Mouse (Mus musculus) limb, embryonic 11.5 days (tissue): Measurements from ENCODE around the gene Tor1aip2. TPM values are rescaled to one million over a fixed set of nuclear protein-coding genes. Genes with fewer than 3 reads are reported as not detected.

Experiments used
- ATAC-seq: fragments of 200-750 bp; cut with Nextera tagmentation; 2 replicates; pipeline ENCODE4 v1.8.0; 2017; ENCODE audit warnings: low read depth; ENCODE audit not compliant: insufficient number of reproducible peaks, low FRiP score, low TSS enrichment
- DNase-seq: peaks from one replicate; pipeline ENCODE4 v3.0.0-alpha.2; 2015; ENCODE audit warnings: low spot score
- H3K27ac ChIP-seq: fragments of 300-500 bp; sonication (generic); replicated peaks from 2 replicates; pipeline ENCODE4 v1.5.1; 2014; ENCODE audit warnings: low read depth, mild to moderate bottlenecking, low read length
- H3K27me3 ChIP-seq: fragments of 300-500 bp; sonication (generic); 2 replicates; pipeline ENCODE4 v1.6.1; 2014; ENCODE audit warnings: mild to moderate bottlenecking, low read length, mixed read lengths; ENCODE audit not compliant: control insufficient read depth, insufficient read depth
- H3K36me3 ChIP-seq: fragments of 300-500 bp; sonication (generic); 2 replicates; pipeline ENCODE4 v1.6.1; 2014; ENCODE audit warnings: mild to moderate bottlenecking, low read length, moderate library complexity, mixed read lengths; ENCODE audit not compliant: control insufficient read depth, insufficient read depth
- H3K4me1 ChIP-seq: fragments of 300-500 bp; sonication (generic); 2 replicates; pipeline ENCODE4 v1.6.1; 2014; ENCODE audit warnings: low read length, mixed read lengths; ENCODE audit not compliant: control insufficient read depth, insufficient read depth
- H3K4me2 ChIP-seq: fragments of 300-500 bp; sonication (generic); 2 replicates; pipeline ENCODE4 v1.6.1; 2014; ENCODE audit warnings: low read depth, mild to moderate bottlenecking, moderate library complexity; ENCODE audit not compliant: severe bottlenecking
- H3K4me3 ChIP-seq: fragments of 300-500 bp; sonication (generic); 2 replicates; pipeline ENCODE4 v1.5.1; 2014; ENCODE audit warnings: low read depth, low read length
- H3K9ac ChIP-seq: fragments of 300-500 bp; sonication (generic); 2 replicates; pipeline ENCODE4 v1.6.1; 2014; ENCODE audit warnings: mild to moderate bottlenecking, low read length
- H3K9me3 ChIP-seq: fragments of 300-500 bp; sonication (generic); 2 replicates; pipeline ENCODE4 v1.6.1; 2016; ENCODE audit warnings: low read length; ENCODE audit not compliant: control insufficient read depth
- WGBS: fragments of 180-500 bp; shearing (Covaris S2); extraction: QIAGEN DNeasy Blood & Tissue Kit; methylation state at CpG from one replicate; pipeline ENCODE4 v1.1.7; 2014; 5-methylcytosine and 5-hydroxymethylcytosine counted together
- polyA plus RNA-seq: library from polyadenylated mRNA; unstranded; fragments of >200 nt; fragmentation: Nextera tagmentation; extraction: Ambion mirVana; gene quantifications from 2 replicates; pipeline ENCODE4 v1.2.1, GENCODE M21; 2014

The Tor1aip2 gene
- polyA plus RNA-seq, 1 experiment from 2014 or later: 130 TPM

DNA sequence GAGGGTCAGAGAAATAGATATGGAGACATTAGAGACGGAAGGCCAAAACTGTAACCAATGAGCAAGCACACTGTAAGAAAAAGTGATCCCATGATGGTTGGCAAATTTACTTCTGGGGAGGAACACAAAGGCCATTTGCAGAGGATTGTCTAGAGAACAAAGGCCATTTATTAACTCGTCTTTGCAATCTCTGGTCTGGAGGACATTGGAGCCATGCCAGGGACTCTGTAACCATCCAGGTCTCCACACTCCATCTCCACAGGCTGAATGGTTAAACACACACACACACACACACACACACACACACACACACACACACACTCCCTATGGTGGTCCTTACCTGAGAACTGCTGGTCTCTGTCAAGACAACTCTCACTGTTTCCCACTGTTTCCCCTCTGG is 70.2 kb downstream of the Tor1aip2 start:
- ATAC-seq (no peak), DNase-seq (no peak)
- Histone ChIP-seq H3K4me3 (no peak overlapping the region), H3K4me1 (no peaks in the 10 kb centered on the region), H3K27ac (no peak overlapping the region), H3K4me2 (no peak overlapping the region), H3K9me3 (no peaks in the 10 kb centered on the region), H3K9ac (no peak overlapping the region), H3K27me3 (no peaks in the 10 kb centered on the region), H3K36me3 (no peaks in the 10 kb centered on the region)
- WGBS: 80% methylated on average over 2 of the region's 2 CpGs

DNA sequence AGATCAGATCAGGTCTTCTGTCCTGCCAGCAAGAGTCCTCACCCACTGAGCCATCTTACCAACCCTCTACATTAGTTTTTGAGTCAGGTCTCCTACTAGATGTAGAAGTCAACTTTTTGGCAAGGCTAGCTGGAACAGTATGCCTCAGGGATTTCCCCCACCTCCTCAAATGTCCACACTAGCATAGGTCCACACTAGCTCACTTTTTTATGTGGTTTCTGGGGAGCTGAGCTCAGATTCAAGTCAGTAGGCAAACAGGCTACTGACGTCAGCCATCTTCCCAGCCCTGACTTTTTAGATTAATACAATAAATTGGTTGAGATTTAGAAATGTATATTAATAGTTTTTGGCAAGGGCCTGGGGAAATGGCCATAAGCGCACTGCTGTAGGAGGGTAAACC is 72.2 kb downstream of the Tor1aip2 start:
- H3K4me1 ChIP-seq: no peaks in the 10 kb centered on the region
- no peaks in the 10 kb centered on the region for H3K36me3 ChIP-seq
- H3K27me3 ChIP-seq: no peaks in the 10 kb centered on the region
- no peak overlapping the region for H3K4me3 ChIP-seq
- no peak for DNase-seq
- 92% methylated on average over 2 of the region's 2 CpGs for WGBS
- H3K27ac ChIP-seq: no peak overlapping the region
- no peak for ATAC-seq
- H3K4me2 ChIP-seq: no peak overlapping the region
- H3K9ac ChIP-seq: no peak overlapping the region
- no peaks in the 10 kb centered on the region for H3K9me3 ChIP-seq

DNA sequence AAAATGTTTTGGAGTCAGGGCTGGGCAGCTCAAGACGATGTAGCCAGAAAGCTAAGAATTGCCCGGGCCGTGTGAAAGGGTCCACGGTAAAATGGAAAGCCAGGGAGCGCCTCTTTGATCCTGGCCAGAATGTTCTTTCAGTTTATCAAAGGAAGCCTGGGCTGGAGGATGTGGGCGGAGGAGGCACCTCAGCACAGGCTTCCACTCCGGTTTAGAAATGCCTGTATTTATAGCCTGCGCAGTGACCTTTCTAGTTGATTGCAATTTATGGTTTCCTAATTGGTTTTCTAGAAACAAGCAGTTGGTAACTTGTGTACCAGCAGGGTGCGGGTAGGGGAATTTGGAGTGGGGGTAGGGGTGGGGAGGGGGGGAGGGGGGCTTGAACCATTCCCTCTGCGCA is 73.2 kb downstream of the Tor1aip2 start:
- Histone ChIP-seq H3K4me2 (no peak overlapping the region), H3K36me3 (no peaks in the 10 kb centered on the region), H3K4me1 (no peaks in the 10 kb centered on the region), H3K27me3 (no peaks in the 10 kb centered on the region), H3K9me3 (no peaks in the 10 kb centered on the region), H3K27ac (no peak overlapping the region), H3K4me3 (no peak overlapping the region), H3K9ac (no peak overlapping the region)
- peak; percentile 48 for DNase-seq
- ATAC-seq: no peak; the same call in 1 of the 2 replicates
- 5% methylated on average over 10 of the region's 10 CpGs for WGBS

DNA sequence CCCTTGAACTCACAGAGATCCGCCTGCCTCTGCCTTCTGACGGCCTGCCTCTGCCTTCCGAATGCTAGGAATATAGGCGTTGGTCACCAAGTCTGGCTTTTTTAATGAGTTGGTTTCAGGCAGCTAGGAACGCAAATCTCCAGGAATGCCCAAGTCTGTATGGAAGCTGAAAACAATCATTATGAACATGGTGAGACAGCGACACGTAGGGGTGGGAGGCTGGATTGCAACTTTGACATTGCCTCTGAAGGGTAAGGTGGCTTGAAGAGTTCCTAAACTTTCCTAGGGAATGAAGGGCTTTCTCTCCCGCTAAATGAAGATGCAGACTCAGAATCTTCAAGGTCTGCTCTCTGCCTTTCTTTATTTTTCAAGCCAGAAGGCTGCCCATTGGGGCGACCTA is 75.9 kb downstream of the Tor1aip2 start:
- 75% methylated on average over 9 of the region's 9 CpGs for WGBS
- no peak overlapping the region for H3K4me3 ChIP-seq
- H3K36me3 ChIP-seq: no peaks in the 10 kb centered on the region
- no peak overlapping the region for H3K4me2 ChIP-seq
- H3K27ac ChIP-seq: no peak overlapping the region
- ATAC-seq: no peak
- H3K9me3 ChIP-seq: no peaks in the 10 kb centered on the region
- peak; percentile 49 for DNase-seq
- no peak overlapping the region for H3K9ac ChIP-seq
- no peaks in the 10 kb centered on the region for H3K27me3 ChIP-seq
- peaks cover 3% of the 10 kb centered on the region; the same call in 1 of the 2 replicates for H3K4me1 ChIP-seq

DNA sequence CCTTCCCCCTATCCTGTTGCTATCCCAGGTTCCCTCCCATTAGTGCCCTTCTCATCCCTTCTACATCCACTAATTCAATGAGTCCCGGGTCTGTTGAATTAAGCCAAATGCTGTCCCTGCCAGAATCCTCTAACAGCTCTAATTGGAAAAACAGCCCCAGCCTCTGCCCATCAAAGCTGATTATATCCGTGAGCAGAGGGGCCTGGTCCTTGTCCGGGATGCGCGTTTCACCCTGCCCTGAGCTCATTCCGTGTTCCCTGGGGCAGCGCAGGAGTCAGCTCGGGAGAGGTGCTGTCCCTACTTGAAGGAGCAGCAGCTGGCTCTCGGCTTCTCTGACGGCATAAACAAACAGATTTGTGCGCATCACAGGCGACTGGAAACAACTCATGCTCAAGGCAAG is 76.5 kb downstream of the Tor1aip2 start:
- Histone ChIP-seq H3K9me3 (no peaks in the 10 kb centered on the region), H3K4me1 (peaks cover 3% of the 10 kb centered on the region; the same call in 1 of the 2 replicates), H3K27me3 (no peaks in the 10 kb centered on the region), H3K9ac (no peak overlapping the region), H3K27ac (no peak overlapping the region), H3K36me3 (no peaks in the 10 kb centered on the region), H3K4me2 (no peak overlapping the region; the same call in 1 of the 2 replicates), H3K4me3 (no peak overlapping the region)
- WGBS: 12% methylated on average over 12 of the region's 12 CpGs
- DNase-seq: no peak
- no peak for ATAC-seq

DNA sequence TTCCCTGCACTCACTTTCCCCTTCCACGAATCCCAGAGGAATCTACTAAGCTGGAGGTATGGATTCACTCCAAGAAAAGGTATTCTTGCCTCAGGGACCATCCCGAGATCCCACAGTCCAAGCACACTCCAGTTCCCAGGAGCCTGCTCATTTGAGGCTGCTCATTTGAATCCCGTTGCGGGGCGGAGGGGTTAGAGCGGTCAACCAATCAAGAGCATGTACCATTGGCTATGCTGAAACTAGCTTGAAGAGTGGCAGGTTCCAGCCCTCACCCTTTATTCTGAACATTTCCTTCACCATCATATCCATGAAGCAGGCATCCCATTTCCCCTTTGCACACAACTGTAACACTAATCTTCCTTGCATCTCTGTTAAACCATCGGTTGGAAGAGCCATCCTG is 76.9 kb downstream of the Tor1aip2 start:
- no peaks in the 10 kb centered on the region for H3K27me3 ChIP-seq
- DNase-seq (no peak), ATAC-seq (no peak)
- H3K9me3 ChIP-seq: no peaks in the 10 kb centered on the region
- no peak overlapping the region for H3K27ac ChIP-seq
- no peak overlapping the region for H3K4me3 ChIP-seq
- H3K9ac ChIP-seq: no peak overlapping the region
- H3K4me2 ChIP-seq: no peak overlapping the region; the same call in 1 of the 2 replicates
- 54% methylated on average over 7 of the region's 7 CpGs for WGBS
- peaks cover 3% of the 10 kb centered on the region; the same call in 1 of the 2 replicates for H3K4me1 ChIP-seq
- H3K36me3 ChIP-seq: no peaks in the 10 kb centered on the region

DNA sequence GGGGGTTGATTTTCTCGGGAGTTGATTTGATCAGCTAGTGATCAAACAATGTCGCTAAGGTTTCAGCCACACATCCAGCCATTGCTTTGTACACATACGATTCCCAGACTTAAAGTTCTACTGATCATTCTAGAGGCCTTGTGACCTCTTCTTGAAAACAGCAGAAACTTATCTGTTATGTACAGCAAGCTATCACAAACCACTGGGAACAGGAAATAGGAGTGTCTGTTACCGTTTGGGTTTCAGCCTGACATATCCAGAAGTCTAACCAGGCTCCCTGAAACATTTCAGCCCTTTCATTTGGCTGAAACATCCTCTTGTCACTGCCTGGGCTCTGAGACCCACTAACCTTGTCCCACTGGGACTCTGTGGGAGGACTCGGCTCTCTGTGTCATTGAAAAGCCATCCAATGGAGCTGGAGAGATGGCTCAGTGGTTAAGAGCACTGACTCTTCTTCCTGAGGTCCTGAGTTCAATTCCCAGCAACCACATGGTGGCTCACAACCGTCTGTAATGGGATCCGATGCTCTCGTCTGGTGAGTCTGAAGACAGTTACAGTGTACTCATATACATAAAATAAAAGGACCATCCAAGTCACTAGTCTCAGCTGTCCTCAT is 78.8 kb downstream of the Tor1aip2 start:
- Histone ChIP-seq H3K36me3 (no peaks in the 10 kb centered on the region), H3K4me2 (no peak overlapping the region), H3K27me3 (no peaks in the 10 kb centered on the region), H3K27ac (no peak overlapping the region), H3K9ac (no peak overlapping the region), H3K4me1 (peaks cover 3% of the 10 kb centered on the region; the same call in 1 of the 2 replicates), H3K4me3 (no peak overlapping the region), H3K9me3 (no peaks in the 10 kb centered on the region)
- 82% methylated on average over 8 of the region's 8 CpGs for WGBS
- no peak for ATAC-seq
- DNase-seq: no peak

DNA sequence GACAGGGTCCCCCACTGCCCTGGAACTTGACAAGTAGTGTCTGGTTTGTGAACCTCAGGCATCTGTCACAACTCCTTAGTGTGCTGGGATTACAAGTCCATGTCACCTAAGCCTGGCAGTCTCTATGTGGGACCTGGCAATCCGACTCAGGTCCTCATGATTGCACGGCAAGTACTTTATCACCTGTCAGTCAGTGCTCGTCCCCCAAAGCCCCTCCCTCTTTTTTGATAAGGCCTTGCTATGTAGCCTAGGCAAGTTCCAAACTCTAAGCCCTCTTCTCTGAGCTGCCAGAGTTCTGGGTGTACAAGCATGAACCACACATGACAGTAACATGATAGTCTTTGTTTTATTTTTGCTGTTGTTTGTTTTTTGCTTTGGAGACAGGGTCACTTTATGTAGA is 81.6 kb downstream of the Tor1aip2 start:
- 47% methylated on average over 3 of the region's 3 CpGs for whole genome bisulfite sequencing
- no peak overlapping the region for H3K4me3 ChIP-seq
- peaks cover 3% of the 10 kb centered on the region; the same call in 1 of the 2 replicates for H3K4me1 ChIP-seq
- H3K27ac ChIP-seq: no peak overlapping the region
- no peak for ATAC-seq
- H3K27me3 ChIP-seq: no peaks in the 10 kb centered on the region
- H3K9ac ChIP-seq: no peak overlapping the region
- DNase-seq: no peak
- no peaks in the 10 kb centered on the region for H3K9me3 ChIP-seq
- H3K4me2 ChIP-seq: no peak overlapping the region
- H3K36me3 ChIP-seq: no peaks in the 10 kb centered on the region
